Mouse (Mus musculus): ENCODE results near the gene Iqcf5.
A peak's percentile ranks its signal among the peaks of the same experiment; 100 is the strongest.

Gene Iqcf5

DNA sequence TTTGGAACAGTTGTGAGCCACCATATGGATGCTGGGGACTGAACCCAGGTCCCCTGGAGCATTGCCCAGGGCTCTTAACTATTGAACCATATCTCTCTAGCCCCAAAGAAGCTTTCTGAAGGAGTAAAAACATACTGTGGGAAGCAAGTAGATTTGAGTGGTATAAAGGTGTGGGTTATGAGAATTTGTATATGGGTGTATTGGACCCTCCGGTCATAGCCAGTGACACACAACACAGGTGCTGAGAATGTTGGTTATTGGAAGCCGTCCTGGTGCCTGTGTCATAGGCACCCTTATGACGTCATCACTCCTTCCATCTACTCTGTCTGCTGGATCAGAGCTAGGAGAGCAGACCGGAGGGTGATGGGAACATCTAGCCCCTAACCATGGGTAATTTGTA is at the start of gene Iqcf5:
TSS of gene Iqcf5 (plus strand) at position 301 of the 400 bp plus-strand sequence.
- DNase-seq (ENCODE audit: low spot score in 2 of 2), result peak in 1 of 2 experiments; percentile 22

DNA sequence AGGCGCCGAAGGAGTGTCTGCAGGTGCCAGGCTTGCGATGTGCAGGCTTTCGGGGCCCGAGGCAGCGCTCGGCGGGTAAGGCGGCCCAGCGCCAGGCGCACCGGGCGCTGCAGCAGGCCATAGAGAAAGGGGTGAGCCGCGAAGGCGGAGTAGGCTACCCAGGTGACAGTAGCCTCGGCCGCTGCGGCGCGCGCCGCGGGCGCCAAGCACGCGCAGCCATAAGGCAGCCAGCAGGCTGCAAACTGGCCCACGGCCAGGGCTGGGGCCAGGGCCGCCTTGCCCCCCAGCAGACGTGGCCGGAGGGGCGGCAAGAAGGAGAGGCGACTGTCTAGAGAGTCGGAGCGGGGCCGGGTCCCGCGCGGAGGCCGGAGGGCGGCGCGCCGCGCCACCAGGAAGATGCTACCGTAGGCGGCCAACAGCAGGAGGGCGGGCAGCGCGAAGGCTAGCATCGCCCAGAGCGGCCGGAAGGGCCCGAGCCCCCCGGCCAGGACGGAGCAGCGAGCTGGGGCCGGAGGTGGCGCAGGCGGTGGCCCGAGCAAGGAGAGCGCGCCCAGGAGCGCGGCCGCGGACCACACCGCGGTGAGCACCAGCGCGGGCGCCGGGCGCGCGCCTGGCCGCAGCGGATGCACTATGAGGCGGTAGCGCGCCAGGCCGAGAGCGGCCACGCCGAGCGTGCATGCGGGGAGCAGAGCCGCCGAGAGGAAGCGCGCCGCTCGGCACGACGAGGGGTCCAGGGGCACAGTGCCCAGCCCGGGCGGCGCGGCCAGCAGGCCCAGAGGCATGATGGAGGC is 49.4 kb upstream of the Iqcf5 start:
- peak in 1 of 2 experiments; percentile 60 for DNase-seq (ENCODE audit: low spot score in 2 of 2)

DNA sequence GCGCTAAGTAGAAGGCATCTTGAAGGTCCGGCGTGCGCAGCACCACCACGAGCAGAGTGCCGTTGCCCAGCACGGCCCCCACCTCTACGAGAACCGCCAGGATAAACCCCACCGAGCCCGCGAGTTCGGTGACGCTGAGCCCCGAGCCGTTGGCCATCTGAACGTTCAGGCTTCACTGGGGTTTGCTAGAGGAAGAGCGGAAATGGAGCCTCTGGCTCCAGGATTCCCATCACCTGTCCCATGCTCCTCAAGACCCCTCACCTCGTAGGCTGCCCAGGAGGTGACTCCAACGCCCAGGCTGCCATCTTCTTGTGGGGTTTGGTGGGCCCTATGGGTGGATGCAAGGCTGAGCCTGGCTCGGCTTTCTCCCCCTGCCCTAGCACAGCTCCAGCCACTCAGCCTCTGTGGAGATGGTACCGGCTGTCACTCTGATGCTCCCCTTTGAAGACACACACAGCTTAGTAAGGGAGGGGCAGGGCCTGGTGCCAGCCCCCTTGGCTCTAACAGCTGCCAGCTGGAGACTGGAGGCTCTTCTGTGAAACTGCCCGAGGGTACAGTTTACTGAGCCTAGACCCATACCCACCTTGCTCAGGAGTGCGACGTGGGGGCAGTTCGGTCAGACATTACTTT is 48.7 kb upstream of the Iqcf5 start, which contains the start of gene Gpr62:
TSS of gene Gpr62 (minus strand) at position 368 of the 630 bp plus-strand sequence.
- no peak for DNase-seq (ENCODE audit: low spot score in 2 of 2)

DNA sequence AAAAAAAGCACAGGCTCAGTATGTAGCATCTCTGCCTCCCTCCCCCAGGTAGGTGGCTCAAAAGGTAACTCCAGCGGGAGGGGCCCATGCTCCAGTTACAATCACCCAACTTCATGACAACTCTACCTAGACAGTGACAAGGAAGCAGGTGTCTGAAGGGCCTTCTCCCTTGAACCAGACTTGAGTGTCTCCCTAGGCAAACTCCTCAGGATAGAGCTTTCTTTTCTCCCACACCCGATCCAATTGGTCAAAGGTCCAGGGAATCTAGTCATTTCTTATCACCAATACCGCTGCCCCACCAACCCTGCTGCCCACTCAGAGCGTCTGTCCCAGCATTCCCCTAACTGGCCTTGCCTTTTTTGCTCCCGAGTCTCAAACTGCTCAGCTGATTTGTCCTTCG is 47.7 kb upstream of the Iqcf5 start:
- no peak for DNase-seq (ENCODE audit: low spot score in 2 of 2)

DNA sequence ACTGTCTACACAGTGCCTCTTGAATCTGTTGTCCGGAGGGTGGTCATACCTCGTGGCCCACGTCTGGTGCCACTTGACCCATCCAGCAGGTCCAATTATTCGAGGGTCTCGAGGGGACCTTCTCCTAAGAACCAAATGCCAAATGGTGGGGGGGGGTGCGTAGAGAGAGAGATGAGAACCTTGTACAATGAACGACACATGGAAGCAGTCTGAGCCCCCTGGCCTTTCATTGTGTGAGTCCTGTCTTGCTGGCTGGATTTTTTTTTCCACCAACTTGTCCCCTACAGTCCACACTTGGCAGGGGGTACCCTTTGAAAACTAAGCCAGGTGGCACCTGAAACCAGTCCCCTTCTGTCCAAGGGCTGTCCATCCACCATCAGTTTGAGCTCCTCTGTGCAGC is 46.6 kb upstream of the Iqcf5 start:
- no peak for DNase-seq (ENCODE audit: low spot score in 2 of 2)

DNA sequence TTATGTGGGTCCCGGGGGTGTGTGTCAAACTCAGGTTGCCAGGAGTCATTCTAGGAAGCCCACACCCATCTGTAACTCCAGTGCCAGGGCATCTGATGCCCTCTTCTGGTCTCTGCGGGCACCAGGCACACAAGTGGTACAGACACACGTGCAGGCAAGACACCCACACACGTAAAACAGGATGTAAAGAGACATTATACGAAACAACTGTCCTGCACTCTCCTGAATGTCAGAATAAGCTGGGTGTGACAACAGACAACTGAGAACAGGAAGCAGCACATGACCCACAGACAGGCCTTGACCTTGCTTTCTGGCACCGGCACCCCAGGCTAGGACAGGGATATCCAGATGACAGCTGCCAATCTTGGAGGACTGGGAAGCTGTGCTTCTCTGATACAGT is 45.1 kb upstream of the Iqcf5 start:
- no peak for DNase-seq (ENCODE audit: low spot score in 2 of 2)

DNA sequence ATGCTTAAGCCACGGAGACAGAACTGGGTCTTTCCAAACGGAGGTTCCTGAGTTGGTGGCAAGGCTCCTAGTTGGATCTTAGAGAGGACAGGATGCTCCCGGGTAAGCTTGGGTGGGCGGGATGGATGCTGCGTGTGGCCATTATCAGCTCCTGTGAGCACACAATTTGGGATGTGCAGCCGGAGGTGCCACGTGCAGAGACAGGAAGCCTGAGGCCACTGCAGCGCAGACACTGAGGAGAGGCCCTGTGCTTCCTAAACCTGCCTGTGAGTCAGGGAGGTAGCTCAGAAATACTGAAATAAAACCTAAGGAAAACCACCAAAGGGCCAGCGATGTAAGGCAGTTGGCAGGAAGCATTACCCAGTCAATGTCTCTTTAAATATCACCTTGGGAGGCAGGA is 44.6 kb upstream of the Iqcf5 start:
- DNase-seq (ENCODE audit: low spot score in 2 of 2), result no peak

DNA sequence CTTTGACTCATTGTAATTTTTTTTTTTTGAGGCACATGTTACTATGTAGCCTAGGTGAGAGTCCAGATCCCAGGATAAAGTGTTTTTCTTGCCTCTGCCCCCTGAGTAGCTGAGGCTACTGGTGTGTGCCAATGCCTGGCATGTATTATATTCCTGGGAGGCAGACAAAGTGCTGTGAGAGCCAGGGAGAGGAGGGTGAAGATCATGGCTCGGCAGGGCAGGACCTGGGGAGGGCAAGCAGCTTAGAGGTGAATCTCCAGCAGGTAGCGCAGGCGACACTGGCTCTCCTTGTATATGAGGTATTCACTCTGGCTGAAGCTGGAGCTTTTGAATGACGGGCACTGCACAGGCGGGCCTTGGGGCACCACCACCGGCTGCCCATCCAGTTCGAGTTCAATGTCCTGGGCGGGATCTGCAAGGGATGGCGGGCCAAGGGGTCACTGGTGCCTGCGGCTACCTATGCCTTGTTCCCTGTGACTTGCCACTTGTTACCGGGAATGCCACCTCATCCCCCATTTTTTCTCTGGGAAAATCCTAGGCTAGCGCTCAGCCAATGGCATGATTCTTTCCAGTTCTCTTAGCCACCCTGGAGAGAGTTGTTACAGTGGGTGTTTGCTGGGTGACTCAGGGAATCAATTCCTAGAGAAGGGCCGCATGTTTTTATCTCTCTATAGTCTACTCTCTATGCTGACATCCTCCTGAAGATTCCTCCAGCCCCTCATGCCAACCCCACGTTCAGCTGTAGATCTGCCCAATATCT is 43.2 kb upstream of the Iqcf5 start:
- DNase-seq (ENCODE audit: low spot score in 2 of 2), result no peak

DNA sequence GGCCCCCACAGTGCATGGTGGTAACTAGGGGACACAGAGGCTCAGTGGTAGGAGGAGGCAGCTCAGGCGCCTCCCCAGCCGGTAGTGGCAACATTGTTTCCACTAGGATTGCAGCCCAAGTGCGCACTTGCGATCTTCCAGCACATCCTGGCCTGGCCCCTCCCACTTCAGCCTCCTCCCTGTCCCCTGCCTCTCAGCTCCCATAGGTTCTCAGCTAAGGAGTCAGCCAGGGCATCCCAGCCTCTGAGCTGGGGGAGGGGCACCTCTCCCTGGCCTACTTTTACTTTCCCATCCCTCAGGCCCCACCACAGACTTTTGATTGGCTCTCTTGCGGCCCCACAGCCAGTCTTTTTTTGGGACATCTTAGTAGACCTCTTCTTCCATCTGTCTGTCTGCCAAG is 42.5 kb upstream of the Iqcf5 start:
- peak in 1 of 2 experiments; percentile 67 for DNase-seq (ENCODE audit: low spot score in 2 of 2)

DNA sequence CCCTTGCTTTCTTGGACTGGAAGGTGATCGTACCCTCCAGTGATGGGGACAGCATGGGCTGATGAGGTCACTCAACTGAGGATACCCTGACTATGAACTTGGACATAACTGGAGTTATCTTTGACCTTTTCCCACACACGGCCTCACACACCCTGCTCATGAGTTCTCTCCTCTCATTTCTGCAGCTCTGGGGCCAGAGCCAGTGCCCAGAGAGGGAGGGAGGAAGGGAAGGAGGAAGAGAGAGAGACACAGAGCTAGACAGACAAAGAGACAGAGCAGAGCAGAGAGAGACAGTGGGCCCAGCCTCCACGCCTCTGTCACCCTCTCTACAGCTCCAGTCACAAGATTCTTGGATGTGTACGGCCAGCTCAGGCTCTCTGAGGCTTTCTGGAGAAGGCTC is 42.1 kb upstream of the Iqcf5 start:
- DNase-seq (ENCODE audit: low spot score in 2 of 2), result no peak

DNA sequence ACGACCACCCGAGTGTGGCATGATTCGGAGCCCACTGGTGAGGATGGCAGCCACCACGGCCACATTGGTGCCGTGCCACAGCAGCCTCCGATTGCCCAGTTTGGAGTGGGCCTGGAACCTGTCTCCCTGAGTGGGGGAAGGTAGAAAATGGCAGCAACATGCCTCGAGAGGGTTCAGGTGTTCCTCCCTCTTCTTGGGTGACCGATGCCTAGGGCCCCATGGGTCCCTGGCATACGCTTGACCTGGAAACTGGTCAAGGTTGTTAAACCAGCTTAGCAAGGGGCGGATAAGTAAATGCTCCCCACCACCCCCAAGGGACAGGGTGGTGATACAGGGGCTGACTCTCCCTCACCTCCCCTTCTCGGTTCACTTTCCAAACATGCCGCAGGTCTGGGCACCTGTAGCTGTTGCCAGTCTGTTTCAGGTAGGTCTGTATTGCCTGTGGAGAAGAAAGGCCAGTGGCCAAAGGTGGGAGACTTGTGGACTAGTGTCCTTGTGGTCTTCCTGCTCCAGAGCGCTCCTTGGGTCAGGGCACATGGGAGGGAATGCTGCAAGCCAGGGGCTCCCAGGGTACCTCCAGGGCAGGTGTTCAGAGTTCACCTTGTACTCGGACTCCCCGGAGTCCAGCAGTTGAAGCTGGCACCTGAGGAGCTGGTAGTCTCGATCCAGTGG is 41.2 kb upstream of the Iqcf5 start:
- DNase-seq (ENCODE audit: low spot score in 2 of 2), result peak in 1 of 2 experiments; percentile 53

DNA sequence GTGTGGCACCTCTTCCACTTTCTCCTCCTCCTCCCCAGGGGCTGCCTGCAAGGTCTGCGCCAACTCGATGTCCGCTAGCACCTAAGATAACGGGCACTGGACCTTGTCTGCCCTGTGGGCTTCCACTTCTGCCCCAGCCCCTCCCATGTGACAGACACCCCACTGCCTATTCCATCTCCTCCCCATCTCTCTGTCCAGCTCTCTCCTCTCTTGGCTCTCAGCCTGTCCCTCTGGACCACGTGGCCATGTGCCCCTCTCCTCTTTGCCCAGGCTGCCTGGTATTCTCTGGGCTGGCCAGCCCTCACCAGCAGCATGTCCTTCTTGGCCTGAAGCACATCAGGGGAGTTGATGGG is 40.6 kb upstream of the Iqcf5 start:
- DNase-seq (ENCODE audit: low spot score in 2 of 2), result peak; percentile 21 to 55

DNA sequence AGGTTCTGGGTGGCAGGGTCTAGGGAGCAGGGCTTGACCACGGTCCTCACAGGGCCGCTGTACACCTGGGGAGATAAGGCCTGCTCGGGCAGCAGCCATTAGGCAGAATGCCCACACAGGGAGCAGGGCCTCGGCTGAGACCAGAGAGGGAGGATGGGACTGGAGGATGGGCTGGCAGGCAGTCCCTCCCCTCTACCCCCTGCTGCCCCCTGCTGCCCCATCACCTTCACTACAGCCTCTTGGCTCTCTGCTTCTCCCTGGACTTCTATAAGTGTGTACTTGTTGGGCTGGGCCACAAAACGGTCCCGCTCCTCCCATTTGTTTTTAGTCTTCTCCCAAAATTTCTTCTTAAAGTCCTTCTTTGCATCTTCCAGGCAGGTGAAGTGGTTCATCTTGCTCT is 39.9 kb upstream of the Iqcf5 start:
- DNase-seq (ENCODE audit: low spot score in 2 of 2), result peak; percentile 57 to 81

DNA sequence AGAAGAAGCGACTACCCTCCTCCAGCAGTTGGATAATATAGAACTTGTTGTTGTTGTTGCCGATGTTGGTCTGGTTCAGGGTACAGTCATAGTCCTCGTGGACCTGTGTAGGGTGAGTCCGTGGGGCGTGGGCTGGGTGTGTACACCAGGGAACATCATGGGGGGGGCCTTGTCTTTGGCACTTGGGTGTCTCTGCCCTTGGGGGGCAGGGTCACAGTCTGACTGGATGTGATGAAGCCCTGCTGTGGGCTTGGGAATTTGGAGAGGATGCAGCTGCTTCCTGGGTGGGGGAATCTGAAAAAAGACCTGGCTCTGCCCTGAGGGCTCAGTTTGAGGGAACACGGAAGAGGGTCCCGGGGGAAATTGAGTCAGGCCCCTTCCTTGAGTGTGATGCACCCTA is 39.3 kb upstream of the Iqcf5 start:
- DNase-seq (ENCODE audit: low spot score in 2 of 2), result peak; percentile 43 to 62

DNA sequence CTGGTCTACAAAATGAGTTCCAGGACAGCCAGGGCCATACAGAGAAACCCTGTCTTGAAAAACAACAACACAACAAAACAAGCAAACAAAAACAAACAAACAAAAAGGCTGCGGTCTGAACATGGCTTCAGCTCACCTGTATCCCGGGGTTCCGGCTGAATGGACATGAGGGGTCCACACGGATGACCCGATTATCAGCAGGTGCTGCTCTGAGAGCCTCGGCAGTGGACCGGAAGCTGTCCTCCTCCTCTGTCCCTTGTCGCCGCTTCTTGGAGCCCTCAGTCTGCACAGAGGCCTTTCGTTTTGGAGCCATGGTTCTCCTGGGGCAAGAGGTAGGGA is 38.7 kb upstream of the Iqcf5 start, which contains the start of gene Rrp9:
TSS of gene Rrp9 (plus strand) at position 301 of the 339 bp plus-strand sequence.
- DNase-seq (ENCODE audit: low spot score in 2 of 2), result peak in 1 of 2 experiments; percentile 55

DNA sequence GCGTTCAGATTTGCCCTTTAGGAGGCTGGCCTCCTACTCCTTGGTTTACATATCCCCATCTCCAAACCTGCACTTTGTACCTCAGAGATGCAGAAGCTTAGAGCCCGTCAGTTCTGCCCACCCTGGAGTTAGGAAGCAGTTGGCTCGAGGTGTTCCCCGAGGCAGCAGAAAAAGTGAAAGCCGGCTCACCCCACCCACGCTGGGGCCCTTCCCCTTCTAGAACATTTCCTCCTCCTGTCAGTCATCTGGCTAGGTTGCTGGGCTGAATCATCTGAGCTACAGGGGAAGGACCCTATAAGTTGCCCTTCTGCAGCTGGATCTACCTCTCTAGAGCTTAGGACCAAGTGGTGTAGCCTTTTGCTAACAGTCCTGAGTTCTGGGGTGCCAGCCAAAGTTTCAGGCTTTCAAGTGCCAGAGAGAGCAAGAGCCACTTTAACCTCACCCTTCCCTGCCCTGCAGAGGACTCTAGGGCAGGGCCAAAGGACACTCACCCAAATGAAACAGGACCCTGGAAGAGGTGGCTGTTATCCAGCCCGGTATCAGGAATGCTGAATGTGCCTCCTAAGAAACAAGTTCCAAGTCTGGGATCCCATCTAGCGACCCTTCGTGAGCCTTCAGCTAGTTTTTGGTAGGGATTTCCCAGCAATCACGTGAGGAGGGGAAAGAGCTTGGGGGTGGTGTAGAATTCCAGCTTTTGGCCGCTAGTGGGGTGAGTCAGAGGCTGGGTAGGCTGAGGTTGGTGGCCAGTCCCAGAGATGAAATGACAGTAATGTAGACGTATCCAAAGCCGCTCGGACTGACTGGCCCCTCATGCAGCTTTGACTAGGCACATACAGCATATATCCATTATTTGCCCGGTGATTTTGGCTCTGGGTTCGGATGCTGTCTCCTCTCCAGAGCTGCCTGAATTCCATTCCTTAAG is 38.1 kb upstream of the Iqcf5 start:
- DNase-seq (ENCODE audit: low spot score in 2 of 2), result peak; percentile 49 to 69

DNA sequence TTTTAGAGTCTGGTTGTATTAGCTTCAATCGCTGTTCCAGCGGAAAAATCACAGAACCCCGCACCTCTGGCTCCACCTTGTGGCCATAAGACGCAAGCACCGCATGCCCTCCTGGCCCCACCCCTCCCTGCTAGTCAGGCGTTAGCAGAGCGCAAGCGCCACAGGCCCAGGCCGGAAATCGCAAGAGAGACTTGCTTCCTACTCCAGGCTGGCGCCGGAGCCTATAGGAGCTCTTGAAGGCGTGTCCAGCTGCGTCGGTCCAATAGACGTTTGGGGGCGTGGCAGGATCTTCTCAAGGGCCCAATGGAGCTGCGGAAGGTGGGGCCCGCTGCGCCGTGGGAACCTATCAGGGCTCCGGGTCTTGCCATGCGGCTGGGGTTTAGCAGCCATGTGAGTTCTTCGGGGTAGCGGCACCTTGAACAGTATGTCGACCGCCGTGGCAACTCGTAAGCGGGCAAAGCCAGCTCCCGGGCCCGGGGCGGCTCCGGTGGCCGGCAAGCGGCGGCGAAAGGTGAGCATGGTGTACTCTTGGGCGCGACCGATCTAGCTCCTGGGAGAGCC is 37.4 kb upstream of the Iqcf5 start, which contains the start of gene Parp3:
TSS of gene Parp3 (minus strand) at position 26 of the 561 bp plus-strand sequence.
- DNase-seq (ENCODE audit: low spot score in 2 of 2), result peak; percentile 98 to 99

DNA sequence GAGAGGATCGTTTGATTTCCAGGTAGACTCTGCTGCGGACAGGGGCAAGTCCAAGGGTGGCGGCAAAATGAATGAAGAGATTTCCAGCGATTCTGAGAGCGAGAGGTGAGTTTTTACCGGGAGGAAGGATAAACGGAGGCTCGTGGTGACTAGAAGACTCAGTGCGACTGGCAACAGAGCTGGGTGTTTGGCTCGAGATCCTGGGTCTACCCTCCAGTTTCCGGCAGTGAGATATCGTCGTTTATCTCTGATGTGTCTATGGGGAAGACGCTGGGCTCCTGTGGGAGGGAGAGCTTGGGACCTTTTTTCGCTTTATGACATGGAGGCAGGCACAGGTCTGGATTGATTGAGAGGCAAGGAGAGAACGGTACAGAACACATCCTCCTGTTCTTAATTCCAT is 36.7 kb upstream of the Iqcf5 start:
- DNase-seq (ENCODE audit: low spot score in 2 of 2), result no peak

DNA sequence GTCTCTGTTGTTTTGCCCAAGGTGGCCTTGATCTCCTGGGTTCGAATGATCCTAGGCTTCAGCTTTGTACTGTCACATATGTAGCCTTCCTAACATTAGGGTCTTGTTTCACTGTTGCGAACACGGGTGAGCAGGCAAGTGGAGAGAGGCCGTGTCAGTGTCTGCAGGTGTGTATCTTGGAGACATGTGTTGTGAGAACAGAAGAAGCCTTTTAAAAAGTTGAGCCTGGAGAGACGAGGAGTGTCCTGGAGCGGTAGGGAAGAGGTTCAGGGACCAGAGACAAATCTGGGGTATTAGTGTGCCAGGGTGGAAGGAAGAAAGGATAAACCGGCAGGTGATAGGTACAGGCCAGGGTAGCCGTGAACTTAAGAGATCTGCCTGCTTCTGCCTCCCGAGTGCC is 36.3 kb upstream of the Iqcf5 start:
- no peak for DNase-seq (ENCODE audit: low spot score in 2 of 2)

DNA sequence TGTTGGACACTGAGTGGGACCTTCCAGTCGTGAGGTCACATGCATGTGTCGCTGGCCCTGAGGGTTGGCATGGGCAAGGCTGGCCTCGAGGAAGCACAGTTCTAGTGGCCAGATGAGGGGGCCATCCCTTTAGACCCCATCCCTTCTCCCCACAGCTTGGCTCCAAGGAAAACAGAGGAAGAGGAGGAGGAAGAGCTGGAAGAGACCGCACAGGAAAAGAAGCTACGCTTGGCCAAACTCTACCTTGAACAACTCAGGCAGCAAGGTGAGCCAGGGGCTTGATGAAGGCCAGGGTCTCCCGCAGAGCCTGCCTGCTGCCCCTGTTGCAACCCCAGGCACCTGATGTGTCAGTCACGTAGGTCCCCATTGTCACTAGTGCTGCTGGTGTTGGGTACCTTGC is 33.8 kb upstream of the Iqcf5 start:
- peak in 1 of 2 experiments; percentile 55 for DNase-seq (ENCODE audit: low spot score in 2 of 2)

Measured in urinary bladder, postnatal 4 days (tissue).